Mouse (Mus musculus): ENCODE measurements around the gene Rptor. TPM values are rescaled to one million over a fixed set of nuclear protein-coding genes. Genes with fewer than 3 reads are reported as not detected.

Gene Rptor
- total RNA-seq, 2 experiments from 2014 or later: 30.4 to 34.0 TPM

DNA sequence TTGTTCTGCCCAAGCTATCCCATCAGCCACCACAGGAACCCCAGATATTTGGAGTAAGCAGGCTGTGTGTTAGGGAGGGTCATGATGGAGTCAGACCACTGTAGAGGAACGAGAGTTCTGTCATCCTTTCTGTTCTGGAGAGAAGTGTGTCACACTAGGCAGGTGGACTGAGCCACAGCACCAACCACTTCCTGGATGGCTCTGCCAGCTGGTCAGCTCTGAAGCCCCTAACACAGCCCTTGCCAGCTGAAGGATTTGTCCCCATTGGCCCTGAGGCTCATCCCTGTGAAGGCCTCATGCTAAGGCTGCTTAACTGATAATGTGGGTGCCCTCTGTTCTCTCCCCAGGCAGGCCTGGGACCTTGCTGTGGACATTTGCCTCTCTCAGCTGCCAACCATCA, 208.9 kb downstream of the Rptor start:
- no peak for DNase-seq

DNA sequence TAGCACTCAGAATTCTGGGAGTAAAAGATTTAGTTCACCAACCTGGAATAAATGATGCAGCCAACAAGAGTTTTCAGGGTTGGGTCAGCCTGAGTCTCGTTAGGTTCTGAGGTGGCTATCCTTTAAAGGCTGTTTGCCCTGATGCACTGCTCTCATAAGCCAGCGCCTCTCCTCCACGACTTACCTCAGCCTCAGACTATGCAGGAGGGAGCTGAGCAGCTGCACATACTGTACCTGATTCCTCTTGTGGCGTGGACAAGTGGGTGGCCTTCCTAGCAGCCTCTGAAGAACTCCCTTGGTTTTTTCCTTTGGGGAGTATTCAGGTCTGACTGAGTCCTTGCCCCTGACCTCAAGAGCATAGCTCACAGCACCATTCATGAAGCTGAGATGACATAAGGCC, 209.4 kb downstream of the Rptor start:
- no peak for DNase-seq

DNA sequence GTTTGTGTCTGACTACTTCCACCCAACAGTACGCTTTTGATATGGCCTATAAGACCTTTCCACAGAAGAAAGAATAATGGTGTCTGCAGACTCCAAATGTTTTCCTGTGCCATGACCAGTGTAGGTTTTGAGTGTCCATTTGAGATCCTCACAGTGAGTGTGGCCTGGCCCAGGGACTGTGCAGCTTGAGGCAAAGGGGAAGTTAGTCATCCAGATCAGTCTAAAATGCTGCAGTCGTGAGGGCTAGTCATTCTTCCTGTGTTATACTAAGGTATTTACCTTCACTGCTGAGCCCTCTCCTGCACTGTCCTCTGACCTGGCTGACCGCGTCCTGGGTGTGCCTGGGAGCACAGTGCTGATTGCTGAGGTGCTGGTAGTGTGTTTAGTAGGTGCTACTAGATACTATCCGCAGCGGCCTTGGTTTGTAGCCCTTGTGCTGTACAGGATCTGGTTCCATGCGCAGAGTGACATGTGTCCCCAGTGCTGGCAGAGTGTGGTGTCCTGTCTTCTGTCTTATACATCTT, 211.4 kb downstream of the Rptor start:
- no peak for DNase-seq

DNA sequence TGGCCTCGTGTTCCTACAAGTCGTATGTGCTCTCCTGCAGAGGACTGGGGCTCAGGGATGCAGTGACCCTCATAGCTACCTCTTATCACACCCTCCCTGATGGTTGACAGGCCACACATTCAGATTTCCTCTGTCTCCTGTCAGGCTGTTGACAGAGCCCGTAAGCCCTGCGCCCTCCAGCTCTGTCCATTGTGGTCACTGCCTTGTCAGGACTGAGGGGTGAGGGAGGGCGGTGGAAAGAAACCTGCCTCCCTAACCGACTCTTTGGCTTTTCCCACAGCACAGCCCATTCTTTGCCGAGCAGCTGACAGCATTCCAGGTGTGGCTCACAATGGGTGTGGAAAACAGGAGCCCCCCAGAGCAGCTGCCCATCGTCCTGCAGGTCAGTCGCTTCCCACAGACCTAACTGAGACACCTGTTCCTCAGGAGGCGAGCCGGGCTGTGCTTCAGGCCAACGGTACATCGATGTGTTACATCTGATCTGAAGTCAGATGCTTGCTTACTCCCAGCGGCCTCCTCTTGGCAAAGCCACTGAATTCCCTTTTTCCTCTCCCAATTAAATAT, 214.2 kb downstream of the Rptor start:
- no peak for DNase-seq

DNA sequence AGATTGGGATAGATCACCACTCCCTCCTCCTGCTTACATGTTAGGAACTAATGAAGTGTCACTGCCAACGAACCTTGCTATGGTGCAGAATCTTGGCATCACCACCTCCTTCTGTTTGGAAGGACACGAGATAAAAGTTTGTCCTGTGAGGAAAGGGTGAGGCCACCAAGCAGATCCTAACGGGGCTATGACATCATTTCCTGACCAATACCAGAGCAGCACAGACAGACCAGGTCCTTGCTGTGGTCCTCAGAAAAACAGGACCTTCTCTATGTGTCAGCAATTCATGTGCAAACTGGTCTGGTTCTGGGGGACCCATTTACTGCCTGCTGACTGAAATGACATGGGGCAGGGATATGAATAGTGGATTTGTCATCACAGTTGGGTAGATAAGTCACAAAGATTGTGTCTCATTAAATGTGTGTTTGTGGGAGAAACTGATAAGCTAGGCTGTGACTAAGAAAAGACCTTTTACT, 214.7 kb downstream of the Rptor start:
- peak in 1 of 2 experiments; percentile 40 for DNase-seq

DNA sequence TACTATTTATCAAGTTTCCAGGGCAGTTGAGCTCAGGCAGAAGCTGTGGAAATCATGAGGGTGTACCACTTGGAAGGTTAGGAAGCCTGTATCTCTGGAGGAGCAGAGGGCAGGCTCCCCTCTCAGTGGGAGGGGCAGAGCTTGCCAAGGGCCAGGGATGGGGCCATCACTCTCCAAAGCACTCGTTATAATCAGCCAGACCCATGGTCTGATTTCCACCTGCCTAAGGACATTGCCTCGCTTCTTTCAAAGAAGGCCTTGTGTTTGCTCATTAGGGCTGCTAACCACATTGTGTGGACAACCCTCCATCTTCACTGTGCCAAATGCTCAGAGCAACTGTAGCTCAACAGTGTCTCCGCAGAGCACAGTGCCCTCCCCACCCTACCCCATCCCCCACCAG, 215.2 kb downstream of the Rptor start:
- DNase-seq: no peak

DNA sequence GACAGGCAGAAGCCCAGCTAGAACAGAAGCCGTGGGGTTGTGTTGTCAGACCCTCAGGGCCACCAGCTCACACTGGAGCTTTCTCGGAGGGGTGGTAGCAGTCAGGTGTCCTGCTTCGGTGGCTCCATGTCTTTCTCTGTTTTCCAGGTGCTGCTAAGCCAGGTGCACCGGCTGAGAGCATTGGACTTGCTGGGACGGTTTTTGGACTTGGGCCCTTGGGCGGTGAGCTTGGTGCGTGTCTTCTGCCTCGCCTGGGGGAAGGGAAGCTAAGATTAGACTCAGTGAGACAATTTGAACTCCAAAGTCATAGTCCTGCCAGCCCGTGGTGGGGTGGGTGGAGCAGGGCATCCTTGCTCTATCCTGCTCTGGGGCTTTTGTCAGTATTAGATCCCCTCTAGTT, 218.8 kb downstream of the Rptor start:
- no peak for DNase-seq

DNA sequence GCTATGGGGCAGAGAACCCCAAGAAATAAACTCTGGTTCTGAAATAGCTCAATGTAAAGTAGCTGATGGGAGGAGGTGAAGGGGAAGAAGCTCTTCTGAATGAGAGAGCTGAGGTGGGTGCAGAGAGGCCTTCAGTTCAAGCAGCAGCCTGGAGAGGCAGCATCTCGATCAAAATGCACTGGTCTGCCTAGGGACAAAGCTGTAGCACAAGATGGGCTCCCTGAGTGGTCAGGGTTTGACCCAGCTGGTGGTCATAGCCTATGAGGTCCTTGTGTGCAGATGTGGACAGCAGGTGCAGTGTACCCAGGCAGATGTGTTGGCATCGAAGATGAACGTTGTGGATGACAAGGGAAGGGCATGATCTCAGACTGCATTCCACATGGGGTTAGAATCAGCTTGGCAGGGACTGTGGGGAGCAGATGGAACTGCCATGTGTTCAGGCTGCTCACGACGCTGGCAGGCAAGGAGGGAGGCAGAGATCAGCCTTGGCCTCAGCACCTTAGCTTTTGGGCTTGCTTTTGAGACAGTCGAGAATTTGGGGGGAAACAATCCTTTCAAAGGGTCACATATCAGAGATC, 221.5 kb downstream of the Rptor start:
- DNase-seq: no peak

DNA sequence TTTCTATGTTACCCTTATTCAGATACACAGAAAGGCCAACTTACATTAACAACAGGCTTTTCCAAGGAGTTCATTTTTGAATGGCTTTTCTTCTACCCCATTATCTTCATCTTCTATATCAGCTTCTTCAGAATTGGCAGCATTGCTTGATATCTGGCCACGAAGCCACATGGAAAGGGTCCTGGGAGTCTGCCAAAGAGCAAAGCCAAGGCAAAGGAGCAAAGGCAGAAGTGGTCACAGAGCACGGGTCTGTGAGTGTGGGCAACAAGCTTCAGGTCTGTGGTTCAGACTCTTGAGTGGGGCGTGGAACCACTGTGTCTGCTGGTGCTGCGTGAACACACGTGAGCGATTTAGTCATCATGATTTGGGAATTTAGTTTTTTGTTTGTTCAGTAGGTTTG, 223.1 kb downstream of the Rptor start:
- peak; percentile 14 to 25 for DNase-seq

DNA sequence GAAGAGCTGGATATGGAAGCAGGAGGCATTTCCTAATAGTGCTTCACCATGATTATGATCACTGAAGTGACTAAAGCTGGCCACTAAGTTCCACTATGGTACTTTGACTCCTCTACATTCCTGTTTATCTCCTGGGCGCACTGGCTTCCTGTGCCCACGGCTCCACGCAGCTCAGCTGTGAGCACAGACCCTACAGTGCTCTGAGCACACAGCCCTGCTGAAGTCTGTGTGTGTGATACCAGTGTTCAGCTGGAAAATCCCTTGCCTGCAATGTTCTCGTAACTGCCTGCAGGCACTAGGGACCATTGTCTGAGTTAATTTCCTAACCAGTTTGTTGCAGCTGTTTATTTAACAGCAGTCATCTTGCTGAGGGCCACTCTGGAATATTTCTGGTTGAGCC, 223.5 kb downstream of the Rptor start:
- no peak for DNase-seq

DNA sequence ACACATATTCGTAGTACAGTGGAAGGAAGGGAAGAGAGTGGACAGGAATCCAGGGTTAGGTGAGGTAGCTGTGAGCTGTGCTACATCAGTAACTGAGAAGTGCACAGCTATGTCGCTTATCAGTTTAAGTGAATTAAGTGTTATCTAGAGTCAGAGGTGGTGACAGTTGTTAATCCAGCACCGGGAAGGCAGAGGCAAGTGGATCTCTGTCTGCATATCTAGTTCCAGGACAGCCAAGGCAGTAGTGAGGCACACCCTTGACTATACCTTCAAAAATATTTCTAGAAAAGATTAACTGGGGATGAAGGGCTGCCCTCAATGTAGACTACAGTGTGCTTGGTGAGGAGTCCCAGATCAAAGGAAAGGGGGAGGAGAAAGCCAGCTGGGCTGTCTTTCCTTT, 226.4 kb downstream of the Rptor start:
- DNase-seq: no peak

DNA sequence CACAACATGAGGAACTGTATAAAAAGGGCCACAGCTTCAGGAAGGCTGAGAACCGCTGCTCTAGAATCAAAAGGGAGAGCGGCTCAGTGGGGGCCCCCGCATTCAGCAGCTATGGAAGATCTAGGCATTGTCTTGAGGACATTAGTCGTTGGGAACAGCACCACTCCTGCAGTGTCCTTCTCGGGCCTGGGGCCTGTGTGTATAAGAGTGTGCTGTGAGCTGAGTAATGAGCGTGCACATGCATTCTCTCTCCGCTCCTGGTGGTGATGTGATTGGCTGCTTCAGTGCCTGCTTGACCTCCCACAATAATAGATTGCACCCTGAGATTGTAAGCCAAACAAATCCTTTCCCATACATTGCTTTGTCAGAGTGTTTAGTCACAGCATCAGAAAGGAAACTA, 229.0 kb downstream of the Rptor start:
- no peak for DNase-seq

DNA sequence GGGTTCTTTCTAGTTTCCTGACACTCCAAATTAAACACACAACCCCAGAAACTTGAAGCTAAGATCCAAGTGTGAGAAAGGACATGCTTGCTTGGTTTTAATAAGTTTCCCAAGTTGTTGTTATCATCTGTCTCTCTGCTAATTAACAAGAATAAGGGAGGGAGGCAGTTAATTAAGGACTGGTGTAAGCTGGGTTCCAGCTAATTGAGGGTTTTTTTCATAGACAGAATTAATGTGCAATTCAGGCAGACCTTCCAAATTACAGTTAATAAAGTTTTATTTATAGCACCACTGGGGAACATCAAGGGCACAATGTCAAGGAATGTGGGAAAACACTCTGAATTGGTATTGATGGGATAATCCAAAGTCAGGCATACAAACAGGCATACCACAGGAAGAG, 230.6 kb downstream of the Rptor start:
- no peak for DNase-seq

DNA sequence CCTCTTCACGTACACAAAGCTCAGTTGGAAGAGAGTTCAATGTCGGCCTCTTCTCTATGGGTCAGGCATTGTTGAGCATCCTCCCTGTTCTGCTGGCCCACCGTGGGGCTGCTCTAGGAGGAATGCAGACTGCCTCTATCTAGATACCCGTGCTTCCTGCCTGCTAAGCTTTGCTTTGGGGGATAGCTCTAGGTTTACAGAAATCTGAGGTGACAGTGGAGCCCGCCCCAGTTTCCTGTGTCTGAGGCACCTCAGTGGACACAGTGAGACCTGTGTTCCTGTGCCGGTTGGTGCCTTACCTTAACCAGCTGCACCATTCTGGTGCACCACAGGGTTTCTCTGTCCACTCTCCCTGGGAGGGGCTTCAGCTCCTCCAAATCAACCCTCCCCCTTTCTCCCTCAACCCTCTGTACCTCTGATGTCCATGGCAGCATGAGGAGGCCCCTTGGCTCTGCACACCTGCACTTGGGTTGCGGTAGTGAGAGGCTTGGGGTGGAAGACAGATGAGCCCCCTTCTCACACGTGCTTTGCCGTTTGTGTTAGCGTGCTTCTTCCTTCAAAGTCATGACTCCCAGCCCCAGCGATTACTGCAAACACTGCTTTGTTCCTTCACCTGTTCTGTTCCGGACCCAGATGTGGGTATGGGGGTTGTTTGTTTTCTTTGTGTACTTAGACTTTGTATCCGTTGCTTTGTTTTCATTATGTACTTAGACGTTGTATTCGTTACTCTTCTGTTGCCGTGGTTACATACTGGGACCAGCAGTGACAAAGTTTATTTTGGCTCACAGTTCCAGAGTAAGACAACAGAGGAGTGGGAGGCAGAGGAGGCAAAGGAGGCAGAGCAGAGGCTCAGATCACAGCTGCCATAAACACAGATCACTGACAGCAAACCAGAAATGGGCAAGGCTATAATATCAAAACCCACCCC, 231.4 kb downstream of the Rptor start:
- DNase-seq: no peak

DNA sequence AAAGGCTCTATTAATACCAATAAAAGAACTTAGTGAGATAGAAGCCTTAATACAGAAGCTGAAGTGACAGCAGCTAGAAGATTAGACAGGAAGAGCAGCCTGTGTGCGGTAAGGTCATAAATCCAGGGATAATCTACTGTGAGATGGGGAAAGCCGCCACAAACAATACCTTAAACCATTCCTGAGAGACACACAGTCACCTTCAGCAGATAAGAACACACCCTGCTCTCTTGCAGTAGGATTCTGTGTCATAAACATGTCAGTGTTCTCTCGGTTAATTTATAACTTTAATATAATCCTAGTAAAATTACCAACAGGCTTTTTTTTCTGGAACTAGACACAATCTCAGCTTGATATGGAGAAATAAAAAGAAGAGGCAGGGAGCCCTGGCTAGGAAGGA, 233.6 kb downstream of the Rptor start:
- no peak for DNase-seq

DNA sequence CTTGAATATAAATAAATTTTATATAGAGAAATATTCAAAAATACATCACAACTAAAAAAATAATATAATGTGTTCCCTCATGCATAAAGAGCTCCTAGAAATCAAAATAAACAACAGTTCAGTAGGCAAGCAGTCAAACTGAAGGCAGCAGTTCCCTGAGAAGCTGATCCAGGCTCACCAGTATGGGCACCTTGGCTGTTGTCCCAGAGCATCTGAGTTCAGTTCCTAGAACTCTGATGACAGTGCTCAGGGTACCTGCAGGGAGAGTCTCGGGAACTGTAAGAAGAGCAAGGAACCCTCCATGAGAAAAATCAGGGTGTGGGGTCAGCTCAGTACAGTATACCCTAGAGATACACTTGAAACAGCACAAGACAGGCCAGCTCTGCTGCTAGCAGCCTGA, 235.1 kb downstream of the Rptor start:
- no peak for DNase-seq

DNA sequence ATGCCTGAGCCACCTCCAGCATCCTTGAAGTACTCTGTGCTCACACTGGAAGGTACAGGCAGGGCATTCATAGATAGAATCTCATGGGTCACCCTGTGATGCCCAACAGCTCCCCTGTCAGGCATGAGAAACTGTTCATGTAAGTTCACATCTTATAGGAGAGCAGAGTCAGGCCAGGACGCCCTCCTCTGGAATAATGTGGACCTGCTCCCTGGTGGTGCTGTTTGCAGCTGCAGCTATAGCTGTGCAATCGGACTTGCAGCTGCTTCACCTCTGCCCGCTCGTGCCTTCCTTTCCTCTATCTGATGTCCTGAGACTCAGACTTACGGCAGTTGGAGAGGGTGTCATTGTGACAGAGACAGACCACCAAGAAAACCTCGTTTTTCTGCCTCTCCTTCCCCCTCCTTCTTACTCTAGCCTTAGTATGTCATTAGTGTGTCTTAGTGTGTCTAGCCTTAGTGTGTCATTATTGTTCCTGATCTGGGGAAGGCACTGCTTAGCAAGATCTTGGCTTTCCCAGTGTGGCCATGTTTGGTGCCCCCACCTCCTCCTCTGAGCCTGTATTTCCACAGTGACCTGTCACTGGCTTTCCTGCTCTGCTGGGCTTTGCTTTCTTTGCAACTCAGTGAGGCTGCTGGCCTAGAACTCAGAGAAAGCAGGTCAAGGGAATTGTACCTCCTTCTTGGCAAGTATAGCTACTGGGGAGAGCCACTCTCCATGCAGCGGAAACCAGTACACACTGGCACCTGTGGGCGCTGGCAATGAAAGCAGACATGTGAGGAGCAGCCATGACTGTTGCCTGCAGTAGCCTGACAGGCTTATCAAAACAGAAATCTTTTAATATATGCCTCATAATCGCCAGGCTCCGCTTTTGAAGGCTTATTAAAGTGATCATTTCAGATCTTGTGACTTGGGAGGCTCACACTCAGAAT, 237.0 kb downstream of the Rptor start:
- DNase-seq: no peak

DNA sequence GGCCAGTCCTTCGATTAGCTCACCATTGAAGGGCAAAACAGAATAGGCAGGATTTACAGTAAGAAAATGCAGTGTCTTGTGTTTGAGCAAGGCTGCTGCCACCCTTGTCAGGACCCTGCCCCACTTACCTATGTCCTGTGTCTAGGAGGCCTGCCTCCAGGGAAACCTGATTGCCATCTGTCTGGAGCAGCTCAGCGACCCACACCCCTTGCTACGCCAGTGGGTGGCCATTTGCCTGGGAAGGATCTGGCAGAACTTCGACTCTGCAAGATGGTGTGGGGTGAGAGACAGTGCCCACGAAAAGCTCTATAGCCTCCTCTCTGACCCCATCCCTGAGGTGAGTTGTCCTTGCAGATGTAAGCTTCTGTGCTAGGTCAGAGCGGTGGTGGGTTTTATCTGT, 243.9 kb downstream of the Rptor start:
- DNase-seq: no peak

DNA sequence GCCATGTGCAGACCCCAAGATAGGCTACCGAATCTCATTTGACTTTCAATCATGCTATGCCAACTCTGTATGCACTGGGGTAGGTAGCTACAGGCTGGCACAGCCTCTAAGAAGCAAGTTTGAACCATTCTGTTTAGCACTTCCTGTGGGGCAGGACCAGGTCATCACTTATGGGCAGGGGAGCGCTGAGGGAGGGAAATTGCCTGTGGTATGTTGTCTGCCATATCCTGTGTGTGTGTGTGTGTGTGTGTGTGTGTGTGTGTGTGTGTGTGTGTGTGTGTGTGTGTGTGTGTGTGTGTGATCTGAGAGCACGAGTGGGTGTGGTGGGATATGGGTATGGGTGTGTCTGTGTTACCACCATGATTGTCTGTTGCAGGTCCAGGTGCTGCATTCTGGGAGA, 244.4 kb downstream of the Rptor start:
- DNase-seq: no peak

DNA sequence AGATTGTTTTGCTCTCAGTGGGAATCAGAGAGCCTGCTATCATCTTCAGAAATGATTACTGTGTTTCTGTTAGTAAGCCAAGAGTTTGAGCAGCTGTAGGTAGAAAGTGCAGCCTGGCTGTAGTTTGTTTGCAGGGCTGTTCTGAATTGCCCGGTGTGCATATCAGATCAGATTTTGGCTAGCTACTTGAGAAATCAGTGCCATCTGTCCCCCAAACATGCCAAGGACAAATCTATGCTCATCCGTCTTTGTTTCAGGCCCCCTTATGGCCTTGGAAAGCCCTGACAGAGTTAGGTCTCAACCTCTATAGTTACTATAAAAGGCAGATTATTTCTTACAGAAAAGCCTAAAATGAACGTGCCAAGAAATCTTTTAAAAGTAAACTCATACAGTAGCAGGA, 244.9 kb downstream of the Rptor start:
- DNase-seq: no peak

DNA sequence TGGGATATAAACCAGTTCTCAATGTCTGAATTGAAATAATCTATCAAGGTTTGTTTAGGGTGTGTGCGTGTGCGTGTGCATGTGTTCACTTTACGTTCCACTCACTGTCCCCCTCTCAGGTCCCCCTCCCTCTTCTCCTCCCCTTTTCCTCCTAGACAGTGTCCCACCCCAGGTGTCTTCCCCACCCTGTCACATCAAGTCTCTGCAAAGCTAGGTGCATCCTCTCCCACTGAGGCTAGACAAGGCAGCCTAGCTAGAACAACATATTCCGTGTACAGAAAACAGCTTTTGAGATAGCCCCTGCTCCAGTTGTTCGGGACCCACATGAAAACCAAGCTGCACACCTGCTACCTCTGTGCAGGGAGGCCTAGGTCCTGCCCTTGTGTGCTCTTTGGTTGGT, 245.5 kb downstream of the Rptor start:
- no peak for DNase-seq

DNA sequence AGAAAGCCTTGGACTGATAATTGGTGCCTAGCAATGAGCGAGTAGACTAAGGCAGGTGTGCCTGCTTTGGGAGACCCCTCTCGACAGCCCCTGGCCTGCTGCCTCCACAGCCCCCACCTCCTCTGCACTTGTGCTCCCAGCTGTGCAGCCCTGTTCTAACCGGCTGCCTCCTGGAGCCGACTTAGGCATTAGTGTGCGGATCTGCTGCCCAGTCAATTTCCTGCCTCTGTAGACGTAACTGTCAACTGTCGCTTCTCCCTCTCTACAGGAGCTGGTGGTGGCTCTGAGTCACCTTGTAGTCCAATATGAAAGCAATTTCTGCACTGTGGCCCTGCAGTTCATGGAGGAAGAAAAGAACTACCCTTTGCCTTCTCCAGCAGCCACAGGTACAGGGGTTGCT, 253.3 kb downstream of the Rptor start:
- no peak for DNase-seq
